Mouse (Mus musculus) forebrain, embryonic 13.5 days (tissue): ENCODE data around the gene Mycl. TPM values are rescaled to one million over a fixed set of nuclear protein-coding genes. Genes with fewer than 3 reads are reported as not detected.

Source experiments
- ATAC-seq: fragments of 200-750 bp; cut with Nextera tagmentation; 2 replicates; pipeline ENCODE4 v1.8.0; 2017
- H3K27ac ChIP-seq: fragments of 300-500 bp; sonication (generic); 2 replicates; pipeline ENCODE4 v1.5.1; 2015; ENCODE audit warnings: inconsistent platforms, mild to moderate bottlenecking, moderate library complexity
- H3K27me3 ChIP-seq: fragments of 300-500 bp; sonication (generic); 2 replicates; pipeline ENCODE4 v1.6.1; 2015; ENCODE audit warnings: mild to moderate bottlenecking, inconsistent platforms
- H3K36me3 ChIP-seq: fragments of 300-500 bp; sonication (generic); 2 replicates; pipeline ENCODE4 v1.6.1; 2015; ENCODE audit warnings: mild to moderate bottlenecking, inconsistent platforms; ENCODE audit not compliant: poor library complexity, severe bottlenecking
- H3K4me1 ChIP-seq: fragments of 300-500 bp; sonication (generic); 2 replicates; pipeline ENCODE4 v1.6.1; 2015; ENCODE audit warnings: inconsistent platforms
- H3K4me2 ChIP-seq: fragments of 300-500 bp; sonication (generic); 2 replicates; pipeline ENCODE4 v1.6.1; 2015; ENCODE audit warnings: inconsistent platforms, mild to moderate bottlenecking, moderate library complexity
- H3K4me3 ChIP-seq: fragments of 300-500 bp; sonication (generic); 2 replicates; pipeline ENCODE4 v1.5.1; 2015; ENCODE audit warnings: mild to moderate bottlenecking, inconsistent platforms
- H3K9ac ChIP-seq: fragments of 300-500 bp; sonication (generic); 2 replicates; pipeline ENCODE4 v1.6.1; 2015; ENCODE audit warnings: mild to moderate bottlenecking, inconsistent platforms
- H3K9me3 ChIP-seq: fragments of 300-500 bp; sonication (generic); replicated peaks from 2 replicates; pipeline ENCODE4 v1.6.1; 2016; ENCODE audit warnings: inconsistent platforms
- WGBS: fragments of 180-500 bp; shearing (Covaris S2); methylation state at CpG from one replicate; pipeline ENCODE4 v1.1.7; 2015; 5-methylcytosine and 5-hydroxymethylcytosine counted together
- polyA plus RNA-seq: library from polyadenylated mRNA; unstranded; fragments of >200 nt; fragmentation: Nextera tagmentation; extraction: Ambion mirVana; gene quantifications from 2 replicates; pipeline ENCODE4 v1.2.1, GENCODE M21; 2015

Gene Mycl
- polyA plus RNA-seq, 1 experiment from 2014 or later: 63.3 TPM

GRCm38 (mm10) chr4:123026161-123026560 lies 30.7 kb downstream of the Mycl start:
- H3K36me3 ChIP-seq: peaks cover 64% of the 10 kb centered on the region
- H3K4me2 ChIP-seq: no peak overlapping the region
- no peaks in the 10 kb centered on the region for H3K27me3 ChIP-seq
- no peaks in the 10 kb centered on the region for H3K9me3 ChIP-seq
- no peak overlapping the region for H3K27ac ChIP-seq
- H3K4me3 ChIP-seq: no peak overlapping the region
- H3K9ac ChIP-seq: no peak overlapping the region
- H3K4me1 ChIP-seq: no peaks in the 10 kb centered on the region
- WGBS: 93% methylated on average over 13 of the region's 13 CpGs
- no peak for ATAC-seq

DNA sequence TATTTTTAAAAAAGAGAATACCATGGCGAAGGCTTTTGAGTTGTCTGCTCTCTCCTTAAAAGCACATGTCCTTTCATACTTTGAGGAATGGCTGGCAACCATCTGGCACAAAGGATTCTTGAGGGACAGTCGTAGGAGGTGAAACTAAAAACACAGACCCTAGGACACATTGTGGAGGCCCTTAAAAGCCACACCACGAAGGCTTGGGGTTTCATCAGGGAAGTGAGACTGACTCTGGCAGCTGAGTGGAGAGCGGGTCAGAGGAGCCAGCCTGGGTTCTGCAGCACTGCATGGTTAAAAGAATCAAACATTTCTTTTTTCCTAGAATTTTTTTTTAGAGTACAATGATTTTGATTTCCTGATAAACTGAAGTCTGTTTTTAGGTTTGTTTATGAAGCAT lies 31.1 kb downstream of the Mycl start:
- no peak overlapping the region for H3K9ac ChIP-seq
- ATAC-seq: no peak
- H3K36me3 ChIP-seq: peaks cover 66% of the 10 kb centered on the region
- no peak overlapping the region for H3K27ac ChIP-seq
- no peak overlapping the region for H3K4me3 ChIP-seq
- WGBS: 82% methylated on average over 4 of the region's 4 CpGs
- H3K9me3 ChIP-seq: no peaks in the 10 kb centered on the region
- H3K27me3 ChIP-seq: no peaks in the 10 kb centered on the region
- H3K4me1 ChIP-seq: no peaks in the 10 kb centered on the region
- H3K4me2 ChIP-seq: no peak overlapping the region

DNA sequence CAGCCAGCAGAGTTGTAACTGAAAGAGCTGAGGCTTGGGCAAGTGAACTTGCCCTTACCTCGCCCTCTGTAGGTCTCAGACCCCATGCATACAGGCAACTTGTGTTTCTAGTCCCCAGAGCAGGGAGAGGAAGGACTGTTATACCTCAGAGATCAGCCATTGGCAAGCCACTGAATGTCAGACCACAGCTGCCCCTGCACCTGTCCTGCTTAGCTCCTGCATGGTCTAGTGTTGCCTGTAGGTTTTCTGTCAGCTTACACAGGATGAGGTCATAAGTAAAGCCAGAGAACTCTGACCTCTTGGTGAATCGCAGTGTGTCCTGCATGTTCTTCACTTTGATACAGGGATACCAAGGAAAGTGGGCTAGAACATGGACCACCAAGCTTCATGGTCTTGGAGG lies 39.4 kb downstream of the Mycl start:
- H3K36me3 ChIP-seq: peaks cover 56% of the 10 kb centered on the region
- WGBS: 91% methylated on average over 2 of the region's 2 CpGs
- ATAC-seq: no peak

GRCm38 (mm10) chr4:123035636-123036035 lies 40.2 kb downstream of the Mycl start:
- Histone ChIP-seq H3K9ac (no peak overlapping the region), H3K36me3 (peaks cover 59% of the 10 kb centered on the region), H3K27me3 (no peaks in the 10 kb centered on the region), H3K9me3 (no peaks in the 10 kb centered on the region), H3K27ac (no peak overlapping the region), H3K4me2 (no peak overlapping the region), H3K4me3 (no peak overlapping the region), H3K4me1 (peaks cover 8% of the 10 kb centered on the region; the same call in 1 of the 2 replicates)
- WGBS: 87% methylated on average over 2 of the region's 2 CpGs
- ATAC-seq: no peak

More for the DNA sequence above, 39.4 kb downstream of the Mycl start:
- H3K9me3 ChIP-seq: no peaks in the 10 kb centered on the region
- no peak overlapping the region for H3K9ac ChIP-seq
- no peak overlapping the region for H3K4me3 ChIP-seq
- no peak overlapping the region for H3K4me2 ChIP-seq
- peaks cover 8% of the 10 kb centered on the region; the same call in 1 of the 2 replicates for H3K4me1 ChIP-seq
- H3K27ac ChIP-seq: no peak overlapping the region
- H3K27me3 ChIP-seq: no peaks in the 10 kb centered on the region

GRCm38 (mm10) chr4:123036710-123037109 lies 41.3 kb downstream of the Mycl start:
- Histone ChIP-seq H3K27me3 (no peaks in the 10 kb centered on the region), H3K4me1 (peaks cover 8% of the 10 kb centered on the region; the same call in 1 of the 2 replicates), H3K4me3 (no peak overlapping the region), H3K36me3 (peaks cover 53% of the 10 kb centered on the region), H3K9me3 (no peaks in the 10 kb centered on the region), H3K27ac (no peak overlapping the region), H3K9ac (no peak overlapping the region), H3K4me2 (no peak overlapping the region)
- 85% methylated on average over 3 of the region's 3 CpGs for WGBS
- no peak for ATAC-seq

- Histone ChIP-seq H3K4me2 (no peak overlapping the region), H3K4me3 (no peak overlapping the region), H3K4me1 (peaks cover 18% of the 10 kb centered on the region), H3K9ac (no peak overlapping the region), H3K36me3 (peaks cover 62% of the 10 kb centered on the region), H3K9me3 (no peaks in the 10 kb centered on the region), H3K27ac (no peak overlapping the region), H3K27me3 (no peaks in the 10 kb centered on the region)
- no peak for ATAC-seq
- 90% methylated on average over 6 of the region's 6 CpGs for WGBS
Measured at GRCm38 (mm10) chr4:123041131-123041530, 45.7 kb downstream of the Mycl start.

GRCm38 (mm10) chr4:123043858-123044257 lies 48.4 kb downstream of the Mycl start:
- Histone ChIP-seq H3K4me1 (peaks cover 19% of the 10 kb centered on the region), H3K27ac (no peak overlapping the region), H3K9ac (no peak overlapping the region), H3K4me2 (no peak overlapping the region), H3K27me3 (no peaks in the 10 kb centered on the region), H3K9me3 (no peaks in the 10 kb centered on the region), H3K4me3 (no peak overlapping the region), H3K36me3 (peaks cover 85% of the 10 kb centered on the region)
- 23% methylated on average over 1 of the region's 1 CpGs for WGBS
- ATAC-seq: no peak

- no peak for ATAC-seq
- H3K27me3 ChIP-seq: no peaks in the 10 kb centered on the region
- peaks cover 86% of the 10 kb centered on the region for H3K36me3 ChIP-seq
- H3K4me2 ChIP-seq: no peak overlapping the region
- H3K27ac ChIP-seq: no peak overlapping the region
- peaks cover 28% of the 10 kb centered on the region for H3K4me1 ChIP-seq
- no peak overlapping the region for H3K9ac ChIP-seq
- H3K9me3 ChIP-seq: no peaks in the 10 kb centered on the region
- 89% methylated on average over 4 of the region's 4 CpGs for WGBS
- H3K4me3 ChIP-seq: no peak overlapping the region
Measured at GRCm38 (mm10) chr4:123044842-123045241, 49.4 kb downstream of the Mycl start.

- no peak for ATAC-seq
- peaks cover 43% of the 10 kb centered on the region for H3K4me1 ChIP-seq
- WGBS: 79% methylated on average over 3 of the region's 3 CpGs
- H3K27ac ChIP-seq: no peak overlapping the region
- no peak overlapping the region for H3K4me3 ChIP-seq
- H3K27me3 ChIP-seq: no peaks in the 10 kb centered on the region
- no peak overlapping the region for H3K9ac ChIP-seq
- no peak overlapping the region for H3K4me2 ChIP-seq
- no peaks in the 10 kb centered on the region for H3K9me3 ChIP-seq
- H3K36me3 ChIP-seq: peaks cover 83% of the 10 kb centered on the region
Measured at GRCm38 (mm10) chr4:123046300-123046699, 50.8 kb downstream of the Mycl start.

DNA sequence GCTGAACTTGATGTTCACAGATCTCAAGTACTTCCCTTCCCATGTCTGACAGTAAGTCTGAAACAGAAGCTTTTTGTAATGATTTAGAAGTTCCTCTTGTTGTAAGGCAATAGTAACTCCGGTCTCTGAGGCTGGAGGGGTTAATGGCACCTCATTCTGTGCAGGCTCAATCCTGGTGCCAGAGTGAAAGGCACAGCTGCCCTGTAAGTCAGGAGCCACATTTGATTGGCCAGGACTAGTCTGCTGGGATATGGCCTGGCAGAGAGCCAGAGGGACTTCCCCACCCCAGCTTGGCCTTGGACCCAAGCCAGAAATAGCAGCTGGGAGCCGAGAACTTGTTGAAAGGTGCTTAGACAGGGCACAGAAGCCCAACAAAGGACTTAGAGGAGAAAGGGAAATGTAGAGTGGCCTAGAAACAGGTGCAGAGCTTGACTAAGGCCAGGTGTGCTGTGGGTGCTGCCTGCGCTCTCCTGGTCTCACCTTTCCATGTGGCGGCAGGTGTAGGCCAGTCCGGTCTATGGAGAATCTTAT lies 55.3 kb downstream of the Mycl start:
- H3K27me3 ChIP-seq: no peaks in the 10 kb centered on the region
- ATAC-seq: peak; percentile 93
- H3K4me2 ChIP-seq: no peak overlapping the region
- peaks cover 87% of the 10 kb centered on the region for H3K36me3 ChIP-seq
- no peak overlapping the region for H3K9ac ChIP-seq
- H3K9me3 ChIP-seq: no peaks in the 10 kb centered on the region
- H3K4me1 ChIP-seq: peaks cover 63% of the 10 kb centered on the region
- no peak overlapping the region for H3K4me3 ChIP-seq
- 40% methylated on average over 5 of the region's 5 CpGs for WGBS
- peak overlapping the region; percentile 87 for H3K27ac ChIP-seq

Other genes starting within 250 kb of the Mycl start
- 71.1 and 73.2 TPM in 2 replicates for gene Ppt1, start 159.4 kb upstream of the Mycl start, polyA plus RNA-seq
- 70.7 and 71.3 TPM in 2 replicates for gene Cap1, start 109.6 kb upstream of the Mycl start, polyA plus RNA-seq
- gene Mfsd2a, start 34.5 kb upstream of the Mycl start, polyA plus RNA-seq: 26.7 and 28.2 TPM in 2 replicates
- gene Trit1, start 20.9 kb downstream of the Mycl start, polyA plus RNA-seq: 26.0 and 31.9 TPM in 2 replicates
- gene Bmp8b, start 109.5 kb downstream of the Mycl start, polyA plus RNA-seq: 0.19 and 0.25 TPM in 2 replicates
- gene Oxct2b, start 120.6 kb downstream of the Mycl start, polyA plus RNA-seq: not detected in 2 replicates
- gene Ppie, start 144.3 kb downstream of the Mycl start, polyA plus RNA-seq: 91.6 and 96.0 TPM in 2 replicates
- gene Hpcal4, start 187.6 kb downstream of the Mycl start, polyA plus RNA-seq: 7.7 and 10.8 TPM in 2 replicates
- gene Nt5c1a, start 205.9 kb downstream of the Mycl start, polyA plus RNA-seq: 0.24 TPM in 1 of 2 replicates, not detected in the other
- 3.8 and 4.1 TPM in 2 replicates for gene Heyl, start 237.9 kb downstream of the Mycl start, polyA plus RNA-seq